Mouse (Mus musculus): ENCODE measurements around the gene Tlr4. TPM values are rescaled to one million over a fixed set of nuclear protein-coding genes. Genes with fewer than 3 reads are reported as not detected.

Gene Tlr4
- polyA plus RNA-seq, 1 experiment from 2014 or later = 2.0 TPM

DNA sequence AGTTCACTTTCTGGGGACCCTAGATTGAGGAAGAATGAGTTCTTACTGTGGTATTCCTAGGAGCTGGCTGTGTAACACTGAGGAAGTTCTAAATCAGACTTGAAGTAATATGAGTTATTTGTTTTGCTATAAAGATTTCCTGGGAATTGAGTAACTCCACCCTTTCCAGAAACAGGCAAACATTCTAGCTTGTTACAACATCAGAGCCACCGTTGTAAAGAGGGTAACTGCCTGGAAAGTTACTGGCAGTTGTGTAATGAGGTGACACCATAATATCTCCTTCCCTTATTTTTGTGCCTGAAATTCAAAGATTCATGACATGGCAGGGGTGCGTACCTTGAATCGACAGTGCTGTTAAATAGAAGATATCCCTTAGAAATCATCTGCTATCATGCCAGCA, 24.6 kb downstream of the Tlr4 start:
- 68% methylated on average over 3 of the region's 3 CpGs for WGBS

DNA sequence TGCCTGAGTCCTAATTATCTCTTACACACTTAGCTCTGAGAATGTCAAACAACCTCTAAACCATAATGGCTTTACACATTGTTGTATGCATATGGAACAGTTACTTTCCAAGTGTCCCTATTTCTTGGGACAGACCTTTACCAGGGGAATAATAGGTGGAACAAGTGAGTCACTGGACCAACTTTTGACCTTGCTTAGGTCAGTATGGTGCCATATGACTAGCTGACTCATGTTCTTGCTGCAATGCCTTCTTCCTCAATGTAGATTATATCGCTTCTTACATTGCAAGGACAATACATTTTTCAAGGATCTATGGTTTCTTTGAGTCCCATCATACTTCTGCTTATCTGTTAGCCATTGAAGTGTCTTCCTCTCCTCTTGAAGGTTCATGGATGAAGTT, 29.6 kb downstream of the Tlr4 start:
- H3K27ac ChIP-seq = no peak overlapping the region
- no peak overlapping the region for H3K4me3 ChIP-seq (replicated peaks)
- no peak overlapping the region for H3K9ac ChIP-seq
- H3K27me3 ChIP-seq = no peaks in the 10 kb centered on the region
- H3K4me1 ChIP-seq = no peaks in the 10 kb centered on the region
- no peak for ATAC-seq (replicated peaks; ENCODE audit: low FRiP score)
- H3K4me2 ChIP-seq = no peak overlapping the region
- 93% methylated on average over 1 of the region's 1 CpGs for WGBS
- H3K36me3 ChIP-seq = no peaks in the 10 kb centered on the region
- no peaks in the 10 kb centered on the region for H3K9me3 ChIP-seq (replicated peaks)

More for the DNA sequence above, 24.6 kb downstream of the Tlr4 start:
- no peak overlapping the region for H3K4me3 ChIP-seq (replicated peaks)
- no peak overlapping the region for H3K9ac ChIP-seq
- no peak overlapping the region for H3K27ac ChIP-seq
- no peaks in the 10 kb centered on the region for H3K4me1 ChIP-seq
- no peaks in the 10 kb centered on the region for H3K9me3 ChIP-seq (replicated peaks)
- H3K36me3 ChIP-seq = no peaks in the 10 kb centered on the region
- H3K27me3 ChIP-seq = no peaks in the 10 kb centered on the region
- no peak for ATAC-seq (replicated peaks; ENCODE audit: low FRiP score)
- H3K4me2 ChIP-seq = no peak overlapping the region

DNA sequence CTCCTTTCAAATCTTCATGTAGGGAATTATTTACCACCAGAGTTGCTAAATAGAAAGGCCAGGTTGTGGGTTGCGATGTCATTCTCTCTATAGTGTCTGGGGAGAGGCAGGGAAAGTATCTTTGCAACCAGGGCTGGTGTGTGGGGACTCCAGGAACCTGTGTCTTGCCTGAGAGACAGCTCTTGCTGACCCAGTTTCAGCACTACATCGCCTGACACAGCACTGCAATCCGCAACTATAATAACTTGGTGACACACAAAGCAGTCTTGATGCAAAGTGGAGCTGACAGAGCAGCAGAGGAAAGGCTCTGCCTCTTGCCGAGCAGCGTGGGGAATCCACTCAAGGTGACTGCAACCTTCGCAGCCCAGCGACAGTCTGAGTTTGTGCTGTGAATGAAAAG, 42.5 kb downstream of the Tlr4 start:
- WGBS = 75% methylated on average over 7 of the region's 7 CpGs
- no peak for ATAC-seq (replicated peaks; ENCODE audit: low FRiP score)

DNA sequence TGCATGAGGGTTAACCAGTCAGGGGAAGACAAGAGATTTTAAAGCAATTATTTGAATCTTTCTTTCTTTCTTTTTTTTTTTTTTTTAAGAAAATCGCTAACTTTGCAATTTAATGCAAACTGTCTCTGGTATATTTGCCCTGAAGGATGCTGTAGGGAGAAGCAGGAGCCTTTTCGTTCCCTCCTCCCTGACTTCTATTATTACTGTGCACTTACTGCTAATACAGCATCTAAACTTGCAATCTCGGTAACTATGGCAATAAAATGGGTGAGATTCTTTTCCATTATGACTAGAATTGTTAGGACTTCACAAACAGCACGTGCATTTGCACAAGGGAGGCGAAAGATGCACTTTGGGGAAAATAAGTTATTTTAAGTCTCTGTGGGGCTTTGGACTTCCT, 44.6 kb downstream of the Tlr4 start:
- Histone ChIP-seq H3K4me1 (0 out of 2 replicates have a peak, but pooled peaks cover 5% of the 10 kb centered on the region), H3K27ac (no peak overlapping the region), H3K36me3 (no peaks in the 10 kb centered on the region), H3K27me3 (no peaks in the 10 kb centered on the region), H3K4me2 (no peak overlapping the region), H3K9me3 (replicated peaks) (no peaks in the 10 kb centered on the region), H3K9ac (no peak overlapping the region), H3K4me3 (replicated peaks) (no peak overlapping the region)
- WGBS = 88% methylated on average over 5 of the region's 5 CpGs
- no peak for ATAC-seq (replicated peaks; ENCODE audit: low FRiP score)

More for the DNA sequence above, 42.5 kb downstream of the Tlr4 start:
- Histone ChIP-seq H3K9me3 (replicated peaks) (no peaks in the 10 kb centered on the region), H3K4me2 (no peak overlapping the region), H3K4me1 (0 out of 2 replicates have a peak, but pooled peaks cover 5% of the 10 kb centered on the region), H3K9ac (no peak overlapping the region), H3K4me3 (replicated peaks) (no peak overlapping the region), H3K27me3 (no peaks in the 10 kb centered on the region), H3K36me3 (no peaks in the 10 kb centered on the region), H3K27ac (no peak overlapping the region)

DNA sequence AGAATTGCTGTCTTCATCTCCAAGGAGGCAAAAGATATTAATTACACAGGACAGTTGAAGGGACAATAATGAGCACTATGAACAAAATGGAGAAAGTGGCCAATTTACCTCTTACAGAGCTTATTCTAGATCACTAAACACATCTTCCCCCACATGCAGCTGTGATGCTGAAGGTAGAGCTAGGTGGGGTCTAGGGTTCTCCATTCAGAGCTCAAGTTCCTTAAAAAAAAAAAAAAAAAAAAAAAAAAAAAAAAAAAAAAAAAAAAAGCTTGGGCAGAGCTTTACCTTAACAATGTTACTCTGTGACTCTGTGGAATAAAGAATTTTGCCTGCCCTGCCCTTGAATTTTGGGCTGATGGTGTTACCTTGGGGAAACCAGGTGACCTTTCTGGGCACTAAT, 46.0 kb downstream of the Tlr4 start:
- Histone ChIP-seq H3K9me3 (replicated peaks) (no peaks in the 10 kb centered on the region), H3K27me3 (no peaks in the 10 kb centered on the region), H3K4me2 (no peak overlapping the region), H3K4me3 (replicated peaks) (no peak overlapping the region), H3K4me1 (0 out of 2 replicates have a peak, but pooled peaks cover 5% of the 10 kb centered on the region), H3K27ac (no peak overlapping the region), H3K9ac (no peak overlapping the region), H3K36me3 (no peaks in the 10 kb centered on the region)
- ATAC-seq (replicated peaks; ENCODE audit: low FRiP score) = no peak

DNA sequence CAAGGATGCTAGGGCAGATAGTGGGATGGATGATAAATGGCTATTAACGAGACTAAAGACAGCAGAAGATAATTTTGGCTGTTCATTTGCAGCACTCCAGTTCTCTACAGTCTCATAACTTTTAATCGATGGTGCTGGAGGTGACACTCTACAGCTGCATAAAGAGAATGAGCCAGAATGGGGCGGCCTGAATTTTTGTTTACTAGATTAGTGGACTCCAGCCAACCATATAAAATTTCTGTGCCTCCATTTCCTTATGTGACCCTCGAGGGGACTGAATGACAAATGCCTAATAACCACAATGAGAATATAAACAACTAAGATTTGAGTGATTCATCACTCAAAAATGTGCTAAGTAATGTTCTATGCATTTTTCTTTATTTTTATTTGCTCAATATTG, 48.4 kb downstream of the Tlr4 start:
- H3K4me2 ChIP-seq = no peak overlapping the region
- no peak for ATAC-seq (replicated peaks; ENCODE audit: low FRiP score)
- no peak overlapping the region for H3K4me3 ChIP-seq (replicated peaks)
- H3K27ac ChIP-seq = no peak overlapping the region
- no peak overlapping the region for H3K9ac ChIP-seq
- H3K27me3 ChIP-seq = no peaks in the 10 kb centered on the region
- H3K9me3 ChIP-seq (replicated peaks) = no peaks in the 10 kb centered on the region
- 0 out of 2 replicates have a peak, but pooled peaks cover 5% of the 10 kb centered on the region for H3K4me1 ChIP-seq
- 56% methylated on average over 4 of the region's 4 CpGs for WGBS
- no peaks in the 10 kb centered on the region for H3K36me3 ChIP-seq

DNA sequence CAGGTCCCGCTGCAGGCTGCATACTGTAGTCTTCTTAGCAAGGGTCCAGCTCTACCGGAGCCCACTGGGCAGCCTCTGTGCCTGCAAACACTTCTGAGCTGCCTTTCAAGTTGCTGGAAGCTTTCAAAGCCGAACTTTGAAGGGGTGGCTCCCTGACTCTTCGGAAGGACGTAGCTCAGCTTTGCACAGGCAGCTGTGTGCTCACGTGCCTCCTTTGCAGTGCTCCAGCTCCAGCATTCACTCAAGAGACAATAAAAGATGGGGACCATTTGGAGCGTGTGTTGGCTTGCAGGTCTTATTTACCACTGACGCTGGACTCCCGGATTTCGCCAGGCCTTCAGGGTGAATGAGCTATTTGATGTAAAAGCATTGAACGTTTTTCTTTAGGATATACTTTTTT, 50.2 kb downstream of the Tlr4 start:
- no peak for ATAC-seq (replicated peaks; ENCODE audit: low FRiP score)
- no peak overlapping the region for H3K9ac ChIP-seq
- 52% methylated on average over 11 of the region's 11 CpGs for WGBS
- no peaks in the 10 kb centered on the region for H3K9me3 ChIP-seq (replicated peaks)
- no peak overlapping the region for H3K4me3 ChIP-seq (replicated peaks)
- no peak overlapping the region for H3K27ac ChIP-seq
- no peaks in the 10 kb centered on the region for H3K36me3 ChIP-seq
- H3K4me2 ChIP-seq = no peak overlapping the region
- H3K27me3 ChIP-seq = no peaks in the 10 kb centered on the region
- H3K4me1 ChIP-seq = 0 out of 2 replicates have a peak, but pooled peaks cover 5% of the 10 kb centered on the region

DNA sequence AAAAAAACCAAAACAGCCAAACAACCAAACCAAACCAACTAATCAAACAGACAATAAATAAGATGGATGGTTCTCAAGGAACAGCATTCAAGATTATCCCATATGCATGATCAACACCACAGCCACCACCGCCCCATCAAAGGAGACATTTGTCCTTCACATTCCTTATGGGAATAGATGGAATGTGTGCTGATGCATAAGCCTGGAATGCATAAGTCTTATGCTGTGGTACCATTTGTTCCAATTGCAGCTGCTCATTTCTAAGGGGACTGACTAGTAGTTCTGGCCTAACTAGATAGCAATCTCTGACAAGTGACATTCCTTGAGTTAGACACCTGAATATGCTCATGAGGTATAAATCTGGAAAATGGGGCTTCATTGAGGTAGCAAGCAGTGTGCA, 54.1 kb downstream of the Tlr4 start:
- no peaks in the 10 kb centered on the region for H3K36me3 ChIP-seq
- H3K27ac ChIP-seq = no peak overlapping the region
- no peak overlapping the region for H3K9ac ChIP-seq
- no peak overlapping the region for H3K4me3 ChIP-seq (replicated peaks)
- no peaks in the 10 kb centered on the region for H3K27me3 ChIP-seq
- no peaks in the 10 kb centered on the region for H3K9me3 ChIP-seq (replicated peaks)
- H3K4me1 ChIP-seq = no peaks in the 10 kb centered on the region
- ATAC-seq (replicated peaks; ENCODE audit: low FRiP score) = no peak
- H3K4me2 ChIP-seq = no peak overlapping the region
- 80% methylated on average over 1 of the region's 1 CpGs for WGBS

DNA sequence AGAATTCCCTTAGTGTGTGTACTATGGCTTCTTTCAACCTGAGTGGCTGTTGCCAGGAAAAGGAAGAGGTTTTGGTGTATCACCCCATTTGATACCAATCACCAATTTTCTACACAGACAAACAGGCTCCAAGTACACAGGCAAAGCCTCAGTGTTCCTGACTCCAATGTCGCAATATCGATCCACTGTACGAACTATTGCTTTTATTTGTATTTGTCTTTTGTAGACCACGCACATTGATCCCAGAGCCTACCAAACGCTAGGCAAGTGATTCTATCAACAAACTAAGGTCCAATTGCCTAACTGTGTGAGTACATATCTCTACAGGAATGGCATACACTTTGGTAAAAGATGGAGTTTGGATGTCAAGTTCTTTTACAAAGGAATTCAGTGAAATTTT, 55.9 kb downstream of the Tlr4 start:
- no peaks in the 10 kb centered on the region for H3K27me3 ChIP-seq
- no peaks in the 10 kb centered on the region for H3K9me3 ChIP-seq (replicated peaks)
- no peaks in the 10 kb centered on the region for H3K36me3 ChIP-seq
- ATAC-seq (replicated peaks; ENCODE audit: low FRiP score) = no peak
- no peak overlapping the region for H3K4me3 ChIP-seq (replicated peaks)
- H3K27ac ChIP-seq = no peak overlapping the region
- H3K4me2 ChIP-seq = no peak overlapping the region
- H3K9ac ChIP-seq = no peak overlapping the region
- WGBS = 95% methylated on average over 5 of the region's 5 CpGs
- H3K4me1 ChIP-seq = no peaks in the 10 kb centered on the region

DNA sequence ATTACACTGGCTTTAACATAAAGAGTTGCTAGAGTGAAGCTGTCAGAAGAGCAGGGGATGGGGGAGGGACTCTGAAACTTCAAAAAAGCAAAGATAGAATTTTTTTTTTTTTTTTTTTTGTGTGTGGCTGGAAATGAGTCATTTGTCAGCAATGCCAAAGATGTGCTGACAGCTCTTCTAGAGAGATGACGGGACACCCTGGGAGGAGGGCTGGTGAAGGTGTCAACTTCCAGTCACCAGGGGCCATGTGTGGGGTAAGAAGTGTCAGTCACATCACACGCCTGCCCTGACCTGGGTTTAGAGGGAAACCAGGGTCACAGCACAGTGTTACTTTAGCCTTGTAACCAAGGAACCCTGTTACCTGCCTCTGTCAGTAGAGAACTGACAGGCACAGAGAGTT, 67.2 kb downstream of the Tlr4 start:
- 20% methylated on average over 2 of the region's 2 CpGs for WGBS
- Histone ChIP-seq H3K4me1 (no peaks in the 10 kb centered on the region), H3K9ac (no peak overlapping the region), H3K4me3 (replicated peaks) (no peak overlapping the region), H3K36me3 (no peaks in the 10 kb centered on the region), H3K27me3 (no peaks in the 10 kb centered on the region), H3K9me3 (replicated peaks) (no peaks in the 10 kb centered on the region), H3K4me2 (no peak overlapping the region), H3K27ac (no peak overlapping the region)
- no peak for ATAC-seq (replicated peaks; ENCODE audit: low FRiP score)

DNA sequence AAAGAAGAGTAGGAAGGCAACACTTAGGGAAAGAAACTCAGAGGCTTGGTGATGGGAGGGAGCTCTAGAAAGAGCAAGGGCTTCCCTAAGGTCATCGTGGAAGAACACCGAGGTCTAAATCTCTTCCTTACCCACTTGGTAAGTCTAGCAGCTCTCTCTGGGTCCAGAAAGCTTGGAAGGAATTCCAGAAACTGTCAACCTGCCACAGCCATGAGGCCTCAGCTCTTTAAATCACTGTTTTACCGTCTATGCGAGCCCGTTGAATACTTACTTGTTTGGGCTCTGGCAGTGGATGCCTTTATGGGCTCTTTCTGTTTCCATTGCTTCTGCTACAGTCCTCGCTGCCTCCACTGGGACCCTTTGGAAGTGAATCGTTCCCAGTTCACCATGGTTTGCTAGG, 67.6 kb downstream of the Tlr4 start:
- Histone ChIP-seq H3K27me3 (no peaks in the 10 kb centered on the region), H3K9me3 (replicated peaks) (no peaks in the 10 kb centered on the region), H3K4me2 (no peak overlapping the region), H3K9ac (no peak overlapping the region), H3K36me3 (no peaks in the 10 kb centered on the region), H3K4me1 (no peaks in the 10 kb centered on the region), H3K4me3 (replicated peaks) (no peak overlapping the region), H3K27ac (no peak overlapping the region)
- ATAC-seq (replicated peaks; ENCODE audit: low FRiP score) = no peak
- WGBS = 48% methylated on average over 7 of the region's 7 CpGs

DNA sequence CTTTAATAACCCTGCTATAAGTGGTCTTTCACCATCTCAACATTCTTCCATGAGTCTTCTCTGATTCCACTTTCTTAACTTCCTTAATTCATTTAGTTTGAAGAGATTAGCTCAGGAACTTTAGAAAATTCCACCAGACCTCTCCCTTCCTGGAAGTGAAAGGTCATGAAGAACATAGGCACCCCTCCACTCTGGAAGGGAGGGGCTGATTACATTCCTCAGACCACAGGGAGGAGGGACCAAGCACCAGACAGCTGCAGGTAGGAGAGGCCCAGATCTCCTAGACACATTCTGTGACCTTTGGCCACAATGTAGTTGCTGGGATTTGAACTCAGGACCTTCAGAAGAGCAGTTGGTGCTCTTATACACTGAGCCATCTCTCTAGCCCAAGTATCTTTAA, 72.7 kb downstream of the Tlr4 start:
- no peaks in the 10 kb centered on the region for H3K27me3 ChIP-seq
- H3K9ac ChIP-seq = no peak overlapping the region
- no peak overlapping the region for H3K27ac ChIP-seq

DNA sequence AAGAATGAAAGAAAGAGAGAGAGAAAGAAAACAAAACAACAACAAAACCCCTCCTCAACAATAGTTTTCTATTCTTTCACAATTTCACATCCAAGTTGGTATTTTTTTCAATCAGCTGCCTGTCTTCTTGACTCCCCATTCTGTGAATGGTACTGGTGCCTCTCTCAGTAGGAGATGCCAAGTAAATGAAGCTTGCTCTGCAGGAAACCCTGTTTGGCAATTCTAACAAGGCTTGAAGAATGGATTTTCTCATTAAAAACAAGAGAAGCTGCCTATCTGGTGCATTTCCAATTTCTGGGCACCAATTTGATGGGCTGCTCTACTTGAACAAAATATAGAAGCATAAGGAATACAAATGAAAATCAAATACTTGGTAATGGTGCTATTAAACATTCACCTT, 74.1 kb downstream of the Tlr4 start:
- Histone ChIP-seq H3K9ac (no peak overlapping the region), H3K9me3 (replicated peaks) (no peaks in the 10 kb centered on the region), H3K4me2 (no peak overlapping the region), H3K4me1 (no peaks in the 10 kb centered on the region), H3K27me3 (no peaks in the 10 kb centered on the region), H3K36me3 (no peaks in the 10 kb centered on the region), H3K27ac (no peak overlapping the region), H3K4me3 (replicated peaks) (no peak overlapping the region)
- no peak for ATAC-seq (replicated peaks; ENCODE audit: low FRiP score)

More for the DNA sequence above, 72.7 kb downstream of the Tlr4 start:
- H3K4me3 ChIP-seq (replicated peaks) = no peak overlapping the region
- H3K36me3 ChIP-seq = no peaks in the 10 kb centered on the region
- H3K4me1 ChIP-seq = no peaks in the 10 kb centered on the region
- no peak for ATAC-seq (replicated peaks; ENCODE audit: low FRiP score)
- H3K4me2 ChIP-seq = no peak overlapping the region
- H3K9me3 ChIP-seq (replicated peaks) = no peaks in the 10 kb centered on the region

All from kidney, embryonic 15.5 days (tissue).